ENCODE assay signal across 8 mouse cellular contexts in genomic region chr10:120857531-120858001, GRCm38 (mm10). TPM values are rescaled to one million over a fixed set of nuclear protein-coding genes. Genes with fewer than 3 reads are reported as not detected.
DNase-seq lines count a peak whose midpoint lies in the region; ATAC-seq and TF ChIP-seq lines count a peak whose summit lies in the region.

No protein-coding gene starts in this region.

- peaks cover 7% of the 10 kb centered on the region for H3K36me3 ChIP-seq in heart, embryonic 15.5 days

- peak overlapping the region; percentile 15; the same call in 1 of the 2 replicates for H3K4me2 ChIP-seq in heart, embryonic 15.5 days

- H3K9ac ChIP-seq in heart, embryonic 15.5 days, result no peak overlapping the region

- H3K4me1 ChIP-seq in heart, embryonic 15.5 days (replicated peaks), result peaks cover 14% of the 10 kb centered on the region

- H3K9me3 ChIP-seq in heart, embryonic 15.5 days (replicated peaks), result no peaks in the 10 kb centered on the region

- no peaks in the 10 kb centered on the region for H3K27me3 ChIP-seq in heart, embryonic 15.5 days

- WGBS in heart, embryonic 15.5 days, result 42% methylated on average over 13 of the region's 13 CpGs
- 39% methylated on average over 13 of the region's 13 CpGs for WGBS in large intestine, adult 2 months

- H3K4me3 ChIP-seq in layer of hippocampus, adult 2 months, result no peak overlapping the region
- H3K4me3 ChIP-seq in heart, embryonic 15.5 days, result no peak overlapping the region

- DNase-seq in layer of hippocampus, adult 2 months (ENCODE audit: low spot score in 2 of 2), result no peak
- no peak for DNase-seq in layer of hippocampus, postnatal 10 days (ENCODE audit: low spot score in 2 of 2)
- DNase-seq in c-Kit-positive CD71-negative TER-119-negative erythroid progenitor cells, embryonic 14.5 days (ENCODE audit: low read depth), result peak; percentile 44
- DNase-seq in large intestine, adult 2 months (ENCODE audit: low read depth, low spot score), result peak; percentile 51
- DNase-seq in mesoderm, embryonic 11.5 days (ENCODE audit: low read depth, low spot score), result peak; percentile 68
- peak; percentile 51 for DNase-seq in thymus, postnatal 25 days
- no peak for DNase-seq in layer of hippocampus, adult 11-12 months (ENCODE audit: low spot score)

- TF ChIP-seq CTCF in layer of hippocampus, adult 2 months (conservative IDR thresholded peaks at IDR 0.05), result peak; percentile 67

- no peak; the same call in 1 of the 2 replicates for ATAC-seq in heart, embryonic 15.5 days (replicated peaks; ENCODE audit: insufficient number of reproducible peaks, insufficient read depth, low FRiP score, low read depth)

- H3K27ac ChIP-seq in layer of hippocampus, adult 2 months, result no peak overlapping the region
- no peak overlapping the region for H3K27ac ChIP-seq in heart, embryonic 15.5 days

RNA-seq across cellular contexts. Expression of gene Msrb3, which starts 41.3 kb away (rescaled TPM):
- total RNA-seq in layer of hippocampus, adult 2 months (2021), result 1 to 10 TPM; 4.0 to 4.9 TPM
- 1 to 10 TPM; 4.7 to 5.3 TPM for total RNA-seq in layer of hippocampus, postnatal 10 days (2021)
- 35.4 and 35.5 TPM in 2 replicates for polyA plus RNA-seq in heart, embryonic 15.5 days (2015; fragmentation: Nextera tagmentation; extraction: Ambion mirVana)
- 6.9 and 8.6 TPM in 2 replicates for polyA plus RNA-seq in large intestine, adult 2 months (2012; rRNA removed)

Comparison
In these comparisons a context has a peak if more than half of its experiments do, and no peak if none do; other contexts are left out.
1. DNase-seq: peak in c-Kit-positive CD71-negative TER-119-negative erythroid progenitor cells, embryonic 14.5 days (single experiment), large intestine, adult 2 months (single experiment), mesoderm, embryonic 11.5 days (single experiment) and thymus, postnatal 25 days (single experiment); none in layer of hippocampus, adult 2 months (0 of 2), layer of hippocampus, postnatal 10 days (0 of 2) and layer of hippocampus, adult 11-12 months (single experiment).